17 mouse cellular contexts compared by ENCODE assay signal in genomic region chr9:32570547-32570946, GRCm38 (mm10). TPM values are rescaled to one million over a fixed set of nuclear protein-coding genes. Genes with fewer than 3 reads are reported as not detected.
DNase-seq lines count a peak whose midpoint lies in the region; ATAC-seq lines count a peak whose summit lies in the region.
"Had no signal": no experiment of that assay in that cellular context is flagged by ENCODE, and none has a peak within 500 bp of the region (broad histone marks: within the 10 kb centered on the region; RNA-seq: fewer than 3 reads in every experiment).

No protein-coding gene starts in this region.

- no peak overlapping the region for H3K4me2 ChIP-seq in forebrain, embryonic 11.5 days (ENCODE audit: low read depth, low read length, severe bottlenecking)
- H3K4me2 ChIP-seq: heart, embryonic 11.5 days; hindbrain, embryonic 15.5 days; liver, embryonic 11.5 days; midbrain, embryonic 15.5 days had no signal

- H3K27me3 ChIP-seq in forebrain, embryonic 11.5 days (ENCODE audit: control insufficient read depth, insufficient read depth, low read length): no peaks in the 10 kb centered on the region
- H3K27me3 ChIP-seq: hindbrain, embryonic 15.5 days; midbrain, embryonic 15.5 days had no signal

- WGBS in forebrain, embryonic 11.5 days: 91% methylated on average over 5 of the region's 5 CpGs

- peak; percentile 74 for ATAC-seq in granulocyte monocyte progenitor cell, adult 5-6 weeks (replicated peaks; ENCODE audit: poor library complexity, severe bottlenecking)
- ATAC-seq in neutrophil, adult 5-6 weeks (ENCODE audit: extremely low read depth, insufficient number of reproducible peaks, low FRiP score, poor library complexity, severe bottlenecking): peak; percentile 74
- no peak for ATAC-seq in forebrain, embryonic 11.5 days (replicated peaks; ENCODE audit: low FRiP score)
- ATAC-seq: midbrain, embryonic 15.5 days had no signal

- H3K4me3 ChIP-seq in forebrain, embryonic 11.5 days (ENCODE audit: low read depth, low read length): no peak overlapping the region
- H3K4me3 ChIP-seq: embryonic facial prominence, embryonic 10.5 days; hindbrain, embryonic 15.5 days; midbrain, embryonic 15.5 days had no signal

- intact Hi-C loops in left cerebral cortex, postnatal 36 days (cut with DNase I): no loop called here

- H3K9me3 ChIP-seq in forebrain, embryonic 11.5 days (ENCODE audit: control insufficient read depth, low read length): no peaks in the 10 kb centered on the region
- H3K9me3 ChIP-seq: embryonic facial prominence, embryonic 10.5 days; hindbrain, embryonic 15.5 days; midbrain, embryonic 15.5 days had no signal

- H3K36me3 ChIP-seq in forebrain, embryonic 11.5 days (ENCODE audit: control insufficient read depth, insufficient read depth, low read length): no peaks in the 10 kb centered on the region
- H3K36me3 ChIP-seq: embryonic facial prominence, embryonic 10.5 days; hindbrain, embryonic 15.5 days; midbrain, embryonic 15.5 days had no signal

- peak; percentile 94 for DNase-seq in heart, adult 11 months
- no peak for DNase-seq in heart, adult 9 months (ENCODE audit: low spot score in 2 of 2)
- DNase-seq in 416B (ENCODE audit: low read depth): peak; percentile 28
- DNase-seq in left cerebral cortex, postnatal 36 days (ENCODE audit: low spot score in 2 of 2): no peak
- no peak for DNase-seq in forebrain, embryonic 11.5 days (ENCODE audit: low spot score)
- no peak for DNase-seq in left cerebral cortex, adult 18-20 months (ENCODE audit: low spot score in 2 of 2)
- DNase-seq: cerebellum, adult 9-11 months; kidney, postnatal 14 days; lung, postnatal 10 days; right cerebral cortex, adult 18-20 months had no signal

- no peaks in the 10 kb centered on the region for H3K4me1 ChIP-seq in forebrain, embryonic 11.5 days (replicated peaks; ENCODE audit: control insufficient read depth, insufficient read depth, low read length)
- H3K4me1 ChIP-seq: hindbrain, embryonic 15.5 days; midbrain, embryonic 15.5 days had no signal

- H3K27ac ChIP-seq in forebrain, embryonic 11.5 days (ENCODE audit: low read depth, low read length): no peak overlapping the region
- H3K27ac ChIP-seq: embryonic facial prominence, embryonic 10.5 days; hindbrain, embryonic 15.5 days; midbrain, embryonic 15.5 days had no signal

- H3K9ac ChIP-seq in forebrain, embryonic 11.5 days (ENCODE audit: low read length): no peak overlapping the region
- H3K9ac ChIP-seq: hindbrain, embryonic 15.5 days; midbrain, embryonic 15.5 days had no signal

RNA-seq across cellular contexts. Expression of gene Fli1, which starts 27.9 kb away (rescaled TPM):
- 63.4 and 68.3 TPM in 2 replicates for total RNA-seq in granulocyte monocyte progenitor cell, adult 5-6 weeks (2014; fragmentation: Nextera tagmentation)
- 106 and 109 TPM in 2 replicates for total RNA-seq in granulocyte monocyte progenitor cell, adult 5-6 weeks (2017)
- total RNA-seq in neutrophil, adult 5-6 weeks (2017): 203 and 223 TPM in 2 replicates
- 1 to 10 TPM; 5.5 to 7.3 TPM for total RNA-seq in left cerebral cortex, postnatal 36 days (2021)
- polyA plus RNA-seq in forebrain, embryonic 11.5 days (2014; fragmentation: Nextera tagmentation; extraction: Ambion mirVana): 14.3 and 14.7 TPM in 2 replicates
- total RNA-seq in left cerebral cortex, adult 18-20 months (2021): 1 to 10 TPM; 5.8 to 6.4 TPM

Comparison
In these comparisons a context has a peak if more than half of its experiments do, and no peak if none do; other contexts are left out.
1. DNase-seq: peak in heart, adult 11 months (single experiment) and 416B (single experiment); none in heart, adult 9 months (0 of 2), left cerebral cortex, postnatal 36 days (0 of 2), forebrain, embryonic 11.5 days (single experiment) and left cerebral cortex, adult 18-20 months (0 of 2).
2. RNA of gene Fli1, which starts 27.9 kb away (total RNA-seq): 203 to 223 TPM in neutrophil, adult 5-6 weeks and 63.4 to 109 TPM in granulocyte monocyte progenitor cell, adult 5-6 weeks; 5.5 to 7.3 TPM in left cerebral cortex, postnatal 36 days and 5.8 to 6.4 TPM in left cerebral cortex, adult 18-20 months; every median in the first group is over 4 times any median in the second.